Mouse (Mus musculus) thymus, postnatal 0 days (tissue): ENCODE measurements around the gene Bub1. TPM values are rescaled to one million over a fixed set of nuclear protein-coding genes. Genes with fewer than 3 reads are reported as not detected.

Experiments
- DNase-seq: peaks from one replicate; pipeline ENCODE4 v3.0.0-alpha.2; 2015; ENCODE audit warnings: low spot score
- polyA plus RNA-seq: library from polyadenylated mRNA; unstranded; fragments of >200 nt; fragmentation: Nextera tagmentation; extraction: Ambion mirVana; gene quantifications from 2 replicates; pipeline ENCODE4 v1.2.1, GENCODE M21; 2015

Bub1 gene
- 33.4 and 34.1 TPM in 2 replicates for polyA plus RNA-seq

- peak; percentile 95 for DNase-seq
Observed at GRCm38 (mm10) chr2:127831401-127832102, at the start of gene Bub1. Gene Bub1, minus strand, starts transcription at chr2:127831865.

GRCm38 (mm10) chr2:127881063-127881462 lies 49.4 kb upstream of the Bub1 start:
- peak; percentile 61 for DNase-seq

DNA sequence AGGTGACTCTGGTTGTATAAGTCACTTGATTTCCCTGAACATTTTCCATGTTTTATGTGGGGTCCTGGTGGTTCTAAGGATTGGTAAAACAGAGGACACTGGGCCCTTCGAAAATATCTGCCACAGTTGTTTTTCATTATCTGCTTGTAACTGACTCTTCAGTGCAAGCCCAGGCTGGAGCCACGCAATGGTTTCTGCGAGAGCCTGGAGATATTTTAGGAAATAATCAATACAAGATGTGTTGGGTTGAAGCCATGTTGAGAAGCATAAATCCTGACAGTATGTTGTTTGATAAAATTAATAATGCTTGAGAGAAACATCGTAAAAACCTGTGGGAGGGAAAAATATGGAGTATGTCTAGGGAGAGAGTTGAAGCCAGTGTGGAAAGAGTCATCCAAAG lies 32.7 kb upstream of the Bub1 start:
- no peak for DNase-seq

DNA sequence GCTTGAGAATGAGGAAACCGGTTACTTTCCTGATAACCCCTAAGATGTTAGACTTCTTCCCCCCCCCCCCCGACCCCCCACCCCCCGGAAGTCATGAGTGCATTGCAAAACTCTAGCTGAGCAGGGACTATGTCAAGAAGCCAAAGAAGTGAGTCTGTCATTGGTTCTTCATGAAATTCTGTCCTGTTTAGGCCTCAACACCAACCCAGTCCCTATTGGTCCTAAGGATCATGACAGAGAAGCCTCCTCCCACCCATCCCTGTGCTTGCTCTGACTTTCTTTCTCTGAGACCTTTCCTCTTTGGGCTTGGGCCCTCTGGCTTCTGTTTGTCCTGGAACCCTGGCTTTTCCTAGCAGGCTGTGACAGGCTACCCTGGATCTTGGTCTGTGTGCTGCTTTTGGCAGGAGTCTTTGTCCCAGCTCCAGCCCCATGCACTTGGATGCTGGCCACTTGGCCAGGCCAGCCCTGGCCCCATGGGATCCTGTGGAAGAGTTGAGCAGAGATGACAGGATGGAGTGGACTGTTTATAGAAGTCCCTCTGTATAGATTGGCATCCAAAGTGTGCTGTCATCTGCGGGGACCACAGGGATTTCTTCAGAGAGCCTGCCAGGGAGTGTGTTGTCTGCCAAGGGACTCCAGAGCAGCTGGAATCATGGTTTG lies 22.8 kb upstream of the Bub1 start:
- no peak for DNase-seq

DNA sequence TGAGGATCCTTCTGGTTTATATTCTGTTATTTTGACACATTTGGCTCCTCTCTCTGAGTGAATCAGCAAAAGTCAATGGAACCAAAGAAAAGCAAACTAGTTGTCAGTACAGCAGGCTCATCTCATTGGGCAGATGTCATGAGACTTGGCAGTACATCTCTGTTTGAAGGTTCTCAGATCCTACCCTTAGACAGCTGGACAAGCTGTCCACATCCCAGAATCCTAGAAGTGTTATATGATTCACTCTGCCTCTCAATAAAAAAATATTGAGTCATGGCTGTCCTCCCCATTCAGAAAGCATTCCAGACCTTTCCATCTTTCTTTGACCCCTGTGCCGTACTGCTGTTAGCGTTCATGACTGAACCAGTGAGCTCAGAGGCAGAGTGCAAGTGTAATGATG lies 18.7 kb upstream of the Bub1 start:
- DNase-seq, result no peak

DNA sequence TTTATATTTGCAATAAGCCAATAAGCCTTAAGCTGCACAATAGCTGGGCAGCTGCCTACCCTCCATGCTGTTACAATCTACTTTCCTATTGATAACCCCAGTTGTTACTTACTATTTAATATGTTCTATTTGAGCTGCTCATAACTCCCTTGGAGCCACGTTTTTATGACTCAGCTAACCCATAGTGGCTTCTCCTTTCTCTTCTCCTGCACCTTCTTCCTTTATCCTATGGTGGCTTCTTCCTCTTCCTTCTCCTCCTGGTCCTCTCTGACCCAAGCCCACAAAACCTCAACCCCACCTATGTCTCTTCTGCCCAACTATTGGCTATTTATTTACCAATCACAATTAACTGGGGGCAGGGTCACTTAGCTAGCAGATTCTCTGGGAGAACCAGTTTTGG lies 14.9 kb upstream of the Bub1 start:
- no peak for DNase-seq

DNA sequence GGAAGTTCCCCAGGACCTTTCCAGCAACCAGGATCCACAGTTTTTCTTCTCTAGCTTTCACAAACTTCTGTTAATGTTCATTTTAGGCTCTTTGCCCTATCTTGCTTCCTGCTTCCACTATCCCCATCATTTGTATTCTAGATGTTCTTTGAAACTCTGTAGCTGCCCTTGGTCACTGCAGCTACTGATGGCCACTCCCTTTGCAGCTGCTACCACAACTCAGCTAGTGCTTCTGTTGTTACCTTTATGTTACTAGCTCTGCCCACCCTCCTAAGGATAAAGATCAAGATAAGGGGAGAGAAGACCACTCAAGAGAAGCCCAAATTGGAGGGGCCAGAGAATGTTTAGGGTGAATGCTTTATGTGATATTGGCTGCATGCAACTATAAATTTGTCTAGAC lies 14.3 kb upstream of the Bub1 start:
- DNase-seq, result no peak

- peak; percentile 17 for DNase-seq
Observed at GRCm38 (mm10) chr2:127845346-127845982, 13.8 kb upstream of the Bub1 start.

- no peak for DNase-seq
Observed at GRCm38 (mm10) chr2:127842421-127842820, 10.8 kb upstream of the Bub1 start.

DNA sequence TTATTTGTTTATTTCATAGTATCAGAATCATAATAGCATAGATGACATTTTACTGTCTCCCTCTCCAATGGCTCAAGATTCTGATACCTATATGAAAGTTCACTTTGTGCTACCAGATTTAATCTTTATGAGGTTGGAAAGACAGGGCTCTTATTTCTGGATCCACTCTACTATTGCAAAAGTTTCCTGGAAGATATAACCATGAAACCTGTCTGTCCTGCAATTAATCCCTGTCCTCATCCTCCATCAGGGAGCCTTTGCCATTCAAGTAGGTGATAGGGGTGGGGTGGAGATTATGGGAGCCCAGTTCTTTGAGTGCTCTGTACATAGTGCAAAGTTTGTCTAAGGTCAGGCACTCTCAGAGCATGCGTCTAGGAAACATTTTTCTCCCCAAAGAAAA lies 9.7 kb upstream of the Bub1 start:
- DNase-seq, result no peak

DNA sequence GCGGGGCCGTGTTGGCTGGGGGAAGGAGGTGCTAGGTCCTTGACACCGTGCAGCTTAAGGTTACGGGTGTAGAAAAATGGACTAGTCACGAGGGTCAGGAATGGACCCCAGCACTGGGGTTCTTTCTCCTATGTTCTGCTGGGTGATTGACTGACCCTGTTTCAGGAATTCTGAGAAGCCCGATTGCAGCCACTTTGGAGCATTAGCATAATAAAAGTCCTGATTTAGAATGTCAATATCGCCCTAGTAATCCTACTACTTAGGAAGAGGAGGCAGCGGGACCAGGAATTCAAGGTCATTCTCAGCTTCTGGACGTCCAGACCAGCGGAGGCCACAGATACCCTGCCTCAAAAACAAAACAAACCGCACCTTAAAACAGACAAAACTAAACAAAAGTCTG lies 7.8 kb upstream of the Bub1 start:
- DNase-seq, result no peak

DNA sequence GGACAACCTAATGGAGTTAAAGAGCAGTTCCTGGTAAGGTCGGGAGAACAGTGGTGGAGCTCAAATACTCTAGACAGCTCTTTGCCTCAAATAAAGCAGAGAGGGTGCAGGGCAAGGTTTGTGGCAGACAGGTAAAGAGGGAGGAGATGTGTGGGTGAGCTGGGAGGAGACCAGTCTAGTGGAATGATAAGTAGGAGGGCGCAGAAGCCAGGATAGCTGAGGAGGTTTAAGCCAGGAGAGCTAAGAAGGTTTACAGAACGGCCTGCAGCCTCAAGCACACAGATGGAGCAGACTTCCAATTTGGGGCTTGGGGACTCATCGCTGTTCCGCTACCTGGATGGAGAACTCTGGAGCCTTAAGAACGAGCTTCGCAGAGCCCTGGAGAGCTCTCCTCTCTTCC lies 6.9 kb upstream of the Bub1 start, which contains the start of gene Acoxl:
Gene Acoxl, plus strand, starts transcription at position 301 of the 400 bp plus-strand sequence.
- DNase-seq, result no peak

DNA sequence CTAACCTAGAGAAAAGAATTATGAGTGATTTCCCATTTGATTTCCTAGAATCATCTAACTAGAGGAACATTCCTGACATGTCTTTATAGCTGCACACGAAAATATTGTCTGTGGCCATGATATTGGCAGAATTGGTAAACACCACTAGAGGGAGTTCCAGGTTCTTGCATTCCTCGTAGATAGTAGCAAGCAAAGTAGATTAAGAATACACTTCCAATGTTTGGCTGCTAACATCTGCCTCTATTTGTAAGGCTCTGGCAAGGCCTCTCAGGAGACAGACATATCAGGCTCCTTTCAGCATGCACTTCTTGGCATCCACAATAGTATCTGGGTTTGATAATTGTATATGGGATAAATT lies 1.1 kb upstream of the Bub1 start:
- peak; percentile 80 for DNase-seq

DNA sequence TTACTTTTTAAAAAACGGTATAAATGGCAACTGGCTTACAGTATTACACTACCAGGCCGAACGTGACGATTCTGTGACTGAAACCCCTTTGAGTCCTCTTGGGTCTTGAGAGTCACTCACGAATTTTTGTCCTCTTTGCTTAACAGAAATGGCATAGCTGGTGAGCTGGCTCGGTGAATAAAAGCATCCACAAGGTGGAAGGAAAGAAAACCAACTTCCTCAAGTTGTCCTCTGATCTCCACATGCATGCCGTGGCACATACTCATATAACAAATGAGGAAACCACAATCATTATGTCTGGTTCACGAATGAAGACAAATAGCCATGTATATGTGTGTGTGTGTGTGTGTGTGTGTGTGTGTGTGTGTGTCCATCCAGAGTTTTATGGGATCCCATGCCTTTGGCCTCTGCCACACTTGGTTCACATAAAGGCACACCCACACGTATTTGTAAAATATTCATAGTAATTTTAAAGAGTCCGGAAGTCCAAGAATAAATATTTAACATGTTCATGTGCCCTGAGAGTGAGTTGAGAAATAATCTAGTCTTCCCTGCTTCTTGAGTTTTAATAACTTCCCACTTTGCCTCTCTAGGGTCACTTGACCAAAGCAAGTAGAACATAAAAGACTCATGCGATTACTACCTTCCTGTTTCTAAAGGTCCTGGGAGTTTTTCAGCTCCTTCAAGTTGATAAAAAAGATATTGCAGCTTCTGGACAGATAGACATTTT lies 603 bp upstream of the Bub1 start:
- no peak for DNase-seq

DNA sequence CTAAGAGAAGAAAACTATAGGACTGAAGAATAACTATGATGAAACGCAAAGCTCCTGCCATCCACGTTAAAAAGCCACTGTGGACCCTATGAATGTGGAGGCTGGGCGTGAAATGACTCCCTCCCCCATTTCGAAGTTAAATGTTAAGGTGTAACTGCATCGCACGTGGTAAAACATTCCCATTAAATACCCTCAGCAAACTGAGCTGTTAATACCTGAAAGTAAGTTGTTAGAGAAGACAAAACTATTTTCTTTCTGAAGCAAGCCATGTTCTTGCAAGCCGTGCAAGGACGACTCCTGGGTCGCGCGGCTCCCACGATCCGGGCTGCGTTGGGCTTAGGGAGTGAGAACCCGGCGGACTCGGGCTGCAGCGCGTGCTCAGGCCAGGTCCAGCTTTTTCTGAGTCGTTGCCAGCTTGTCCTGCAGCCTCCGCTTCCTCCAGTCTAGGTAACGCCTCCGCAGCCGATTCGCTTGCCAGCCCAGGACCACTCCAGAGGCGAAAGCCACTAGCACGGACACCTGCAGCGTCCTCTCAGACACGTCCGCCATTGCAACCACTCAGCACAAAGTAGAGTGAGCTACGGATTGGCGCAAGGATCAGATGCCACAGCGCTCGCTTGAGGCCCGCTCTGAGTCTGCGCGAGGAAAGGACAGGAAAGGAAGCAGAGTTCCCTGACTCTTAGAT lies 39.6 kb downstream of the Bub1 start, which contains the start of gene Mtln:
Gene Mtln, minus strand, starts transcription at position 570 of the 685 bp plus-strand sequence.
- DNase-seq, result peak; percentile 89

- no peak for DNase-seq
Observed at GRCm38 (mm10) chr2:127789651-127790270, 41.9 kb downstream of the Bub1 start.

- peak; percentile 10 for DNase-seq
Observed at GRCm38 (mm10) chr2:127789138-127789537, 42.5 kb downstream of the Bub1 start.

DNA sequence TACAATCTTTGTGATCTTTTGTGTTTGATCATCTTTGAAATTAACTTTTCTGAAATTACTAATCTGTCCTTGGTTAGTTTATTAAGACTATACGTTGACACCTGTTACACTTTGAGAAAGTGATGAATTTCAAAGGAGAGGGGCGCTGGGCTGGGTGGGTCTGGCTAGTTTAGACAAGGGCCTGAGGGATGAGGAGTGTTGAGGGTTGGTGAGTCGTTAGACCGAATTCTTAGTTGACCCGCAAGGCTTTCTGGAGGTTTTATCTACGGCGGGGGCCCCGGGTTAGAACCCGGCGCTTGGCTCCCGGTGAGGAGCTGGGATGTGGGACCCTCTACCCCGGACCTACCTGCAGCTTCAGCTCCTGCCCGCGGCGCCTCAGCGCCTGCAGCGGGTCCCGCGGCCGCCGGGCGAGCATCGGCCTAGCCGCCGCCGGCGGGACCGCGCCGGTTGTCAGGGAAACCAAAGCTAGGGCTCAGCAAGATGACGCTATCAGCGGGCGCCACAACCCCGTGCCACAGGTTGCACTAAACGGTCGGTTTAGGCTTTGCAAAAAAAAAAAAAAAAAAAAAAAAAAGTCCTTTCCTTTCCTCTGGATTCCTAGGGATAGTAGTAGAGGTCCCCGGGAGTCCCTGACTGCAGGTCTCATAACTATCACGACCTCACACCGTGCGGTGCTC lies 43.1 kb downstream of the Bub1 start, which contains the start of gene Nphp1:
Gene Nphp1, minus strand, starts transcription at position 458 of the 677 bp plus-strand sequence.
- peak; percentile 80 for DNase-seq

GRCm38 (mm10) chr2:127787226-127787625 lies 44.4 kb downstream of the Bub1 start:
- DNase-seq, result no peak

GRCm38 (mm10) chr2:127778451-127778850 lies 53.2 kb downstream of the Bub1 start:
- no peak for DNase-seq
